Mouse (Mus musculus) liver, embryonic 13.5 days (tissue): ENCODE results near the gene Hspbap1. TPM values are rescaled to one million over a fixed set of nuclear protein-coding genes. Genes with fewer than 3 reads are reported as not detected.
A peak's percentile ranks its signal among the peaks of the same experiment; 100 is the strongest.

Experiments
- ATAC-seq: fragments of 200-750 bp; cut with Nextera tagmentation; 2 replicates; pipeline ENCODE4 v1.8.0; 2017; ENCODE audit warnings: low read depth, mild to moderate bottlenecking, moderate number of reproducible peaks, moderate library complexity
- DNase-seq: peaks from one replicate; pipeline ENCODE4 v3.0.0; 2022
- H3K27ac ChIP-seq: fragments of 300-500 bp; sonication (generic); 2 replicates; pipeline ENCODE4 v1.5.1; 2015; ENCODE audit warnings: moderate library complexity, mild to moderate bottlenecking, inconsistent platforms
- H3K27me3 ChIP-seq: fragments of 300-500 bp; sonication (generic); 2 replicates; pipeline ENCODE4 v1.6.1; 2015; ENCODE audit warnings: mild to moderate bottlenecking, inconsistent platforms
- H3K36me3 ChIP-seq: fragments of 300-500 bp; sonication (generic); 2 replicates; pipeline ENCODE4 v1.6.1; 2015; ENCODE audit warnings: mild to moderate bottlenecking, inconsistent platforms
- H3K4me1 ChIP-seq: fragments of 300-500 bp; sonication (generic); replicated peaks from 2 replicates; pipeline ENCODE4 v1.6.1; 2015; ENCODE audit warnings: inconsistent platforms
- H3K4me2 ChIP-seq: fragments of 300-500 bp; sonication (generic); 2 replicates; pipeline ENCODE4 v1.6.1; 2015; ENCODE audit warnings: inconsistent platforms, mild to moderate bottlenecking, moderate library complexity
- H3K4me3 ChIP-seq: fragments of 300-500 bp; sonication (generic); replicated peaks from 2 replicates; pipeline ENCODE4 v1.5.1; 2015; ENCODE audit warnings: mild to moderate bottlenecking, inconsistent platforms
- H3K9ac ChIP-seq: fragments of 300-500 bp; sonication (generic); 2 replicates; pipeline ENCODE4 v1.6.1; 2015; ENCODE audit warnings: mild to moderate bottlenecking, inconsistent platforms
- H3K9me3 ChIP-seq: fragments of 300-500 bp; sonication (generic); replicated peaks from 2 replicates; pipeline ENCODE4 v1.6.1; 2016; ENCODE audit warnings: inconsistent platforms
- WGBS: fragments of 180-500 bp; shearing (Covaris S2); methylation state at CpG from one replicate; pipeline ENCODE4 v1.1.7; 2015; ENCODE audit not compliant: insufficient replicate concordance; 5-methylcytosine and 5-hydroxymethylcytosine counted together
- polyA plus RNA-seq: library from polyadenylated mRNA; unstranded; fragments of >200 nt; fragmentation: Nextera tagmentation; extraction: Ambion mirVana; gene quantifications from 2 replicates; pipeline ENCODE4 v1.2.1, GENCODE M21; 2015

Gene Hspbap1
- polyA plus RNA-seq, 1 experiment from 2014 or later, result 20.2 TPM

- Histone ChIP-seq H3K9ac (no peak overlapping the region), H3K4me2 (no peak overlapping the region), H3K27me3 (peaks cover 30% of the 10 kb centered on the region), H3K9me3 (no peaks in the 10 kb centered on the region), H3K4me3 (no peak overlapping the region), H3K27ac (no peak overlapping the region), H3K4me1 (peaks cover 22% of the 10 kb centered on the region), H3K36me3 (no peaks in the 10 kb centered on the region)
- 0 out of 2 replicates have a peak, but pooled peaks have one; percentile 38 for ATAC-seq
- 19% methylated on average over 3 of the region's 3 CpGs for WGBS
- peak; percentile 31 for DNase-seq
These were observed 104.2 kb downstream of the Hspbap1 start for GRCm38 (mm10) chr16:35874416-35874815.

Other genes with a start within 250 kb of the Hspbap1 start
- 0.12 and 0.14 TPM in 2 replicates for gene Sema5b, start 229.2 kb upstream of the Hspbap1 start, polyA plus RNA-seq
- gene Dirc2, start 1.0 kb upstream of the Hspbap1 start, polyA plus RNA-seq, result 4.6 and 4.9 TPM in 2 replicates
- gene Parp14, start 101.2 kb downstream of the Hspbap1 start, polyA plus RNA-seq, result 0.48 and 0.94 TPM in 2 replicates
- 6.8 and 8.8 TPM in 2 replicates for gene Parp9, start 168.1 kb downstream of the Hspbap1 start, polyA plus RNA-seq
- 3.4 and 4.4 TPM in 2 replicates for gene Dtx3l, start 168.8 kb downstream of the Hspbap1 start, polyA plus RNA-seq
- 34.0 and 45.7 TPM in 2 replicates for gene Kpna1, start 208.4 kb downstream of the Hspbap1 start, polyA plus RNA-seq